Mouse (Mus musculus) bone marrow, adult 2 months (tissue): ENCODE measurements at regions not wholly inside any gene's neighbourhood (a gene's known extent, or its start where the extent isn't known, plus 50 kb on each side); places are given as distances from the start of the nearest gene placed in this dataset.
A peak's percentile ranks its signal among the peaks of the same experiment; 100 is the strongest.

ENCODE experiments used
- H3K27ac ChIP-seq: fragments of 200-500 bp; 2 replicates; pipeline ENCODE4 v1.5.1; 2012; ENCODE audit warnings: low read depth, mild to moderate bottlenecking, control low read depth, inconsistent platforms, low read length; ENCODE audit not compliant: control insufficient read depth, poor library complexity, insufficient read depth
- H3K4me1 ChIP-seq: fragments of 200-500 bp; 2 replicates; pipeline ENCODE4 v1.6.1; 2011; ENCODE audit warnings: low read length; ENCODE audit not compliant: control insufficient read depth, insufficient read depth
- H3K4me3 ChIP-seq: fragments of 200-500 bp; replicated peaks from 2 replicates; pipeline ENCODE3; 2011; ENCODE audit warnings: mild to moderate bottlenecking, low read depth, low read length, control low read depth; ENCODE audit not compliant: control insufficient read depth
- CTCF ChIP-seq: fragments of 200-500 bp; IDR thresholded peaks from 2 replicates; pipeline ENCODE4 v1.5.1; 2011; ENCODE audit warnings: low read length, control low read depth; ENCODE audit not compliant: control insufficient read depth, insufficient read depth
- POLR2A ChIP-seq: fragments of 200-500 bp; IDR thresholded peaks from 2 replicates; pipeline ENCODE4 v1.6.1; 2011; ENCODE audit warnings: low read depth, mild to moderate bottlenecking, control low read depth, low read length, borderline replicate concordance; ENCODE audit not compliant: control insufficient read depth
- WGBS: fragments of 180-500 bp; shearing (Covaris S2); methylation state at CpG from one replicate; pipeline ENCODE4 v1.1.7; 2018; 5-methylcytosine and 5-hydroxymethylcytosine counted together

DNA sequence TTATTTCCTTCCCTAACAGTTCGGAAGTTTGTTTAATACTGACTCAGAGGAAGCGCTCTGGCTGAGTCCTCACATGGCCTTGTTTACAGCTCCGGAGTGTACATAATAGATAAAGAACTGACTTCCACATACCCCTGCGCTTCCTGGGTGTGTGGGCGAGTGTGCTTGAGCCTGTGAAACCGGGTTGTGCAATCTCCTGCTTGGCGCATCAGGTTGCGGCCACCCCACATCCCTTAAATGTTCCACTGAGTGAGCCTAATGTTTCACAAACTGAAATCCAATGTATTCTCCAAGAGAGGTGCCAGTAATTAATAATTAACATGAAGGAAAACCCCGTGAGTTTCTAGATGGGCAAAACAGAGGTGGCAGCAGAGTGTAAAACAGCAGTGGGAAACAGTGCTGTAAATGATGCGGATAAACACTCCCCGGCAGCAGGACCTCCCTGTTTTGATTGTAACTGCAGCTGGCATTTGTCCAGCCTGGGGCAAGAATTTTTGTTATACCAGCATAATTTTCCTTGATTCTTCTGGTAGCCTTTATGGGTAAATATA lies 175.2 kb upstream of the Cdkn2b start:
- no peak overlapping the region for H3K4me3 ChIP-seq
- 4% methylated on average over 11 of the region's 11 CpGs for WGBS

DNA sequence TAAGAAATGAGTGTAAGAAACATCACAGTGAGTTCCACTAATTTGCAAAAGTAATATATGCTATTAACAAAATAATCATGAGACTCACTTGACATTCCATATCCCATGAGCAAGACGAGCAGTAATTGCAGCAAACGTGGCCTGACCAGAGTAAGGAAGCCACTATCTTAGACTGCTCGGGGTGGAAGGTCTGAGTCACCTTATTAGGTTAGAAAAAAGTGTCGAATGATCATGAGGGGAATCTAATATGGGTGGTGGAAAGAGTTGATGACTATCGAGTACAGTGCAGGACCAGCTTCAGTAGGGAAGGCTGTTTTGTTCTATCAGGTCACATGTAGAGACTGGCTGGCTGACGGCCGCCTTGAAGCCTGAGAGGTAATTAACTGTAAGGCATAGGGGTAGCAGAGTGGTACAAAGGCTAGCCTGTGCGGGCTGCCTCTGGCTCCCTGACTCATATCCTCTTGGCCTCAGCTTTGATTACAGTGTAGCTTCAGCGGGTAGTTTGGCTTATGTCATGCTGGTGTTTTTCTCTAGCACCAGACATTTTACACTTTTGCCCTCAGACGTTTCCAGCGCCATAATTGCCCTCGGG lies 167.9 kb upstream of the Cdkn2b start:
- 72% methylated on average over 12 of the region's 12 CpGs for WGBS
- no peak overlapping the region for H3K4me3 ChIP-seq
- TF ChIP-seq CTCF (no peak), POLR2A (no peak)
- H3K27ac ChIP-seq: no peak overlapping the region
- no peaks in the 10 kb centered on the region; the same call in 1 of the 2 replicates for H3K4me1 ChIP-seq

More for the DNA sequence above, 175.2 kb upstream of the Cdkn2b start:
- TF ChIP-seq POLR2A (no peak), CTCF (no peak)
- H3K27ac ChIP-seq: peak overlapping the region; percentile 45; the same call in 1 of the 2 replicates
- peaks cover 2% of the 10 kb centered on the region for H3K4me1 ChIP-seq

DNA sequence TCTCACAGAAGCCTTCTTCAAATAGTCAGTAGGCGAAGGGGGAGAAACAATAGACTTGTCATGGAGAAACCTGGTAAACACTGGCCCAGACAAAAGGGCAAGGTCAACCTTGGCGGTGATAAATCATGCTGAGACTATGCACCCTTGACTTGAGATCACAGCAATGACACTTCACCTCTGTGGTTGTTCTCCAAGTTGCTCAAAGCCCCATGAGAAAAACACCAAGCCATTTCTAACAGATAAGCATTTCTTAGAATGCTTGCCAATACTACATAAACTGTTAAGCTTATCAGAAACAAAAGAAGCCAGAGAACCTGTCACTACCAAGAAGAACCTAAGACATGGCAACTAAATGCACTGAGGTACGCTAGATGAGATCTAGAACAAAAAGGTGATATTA lies 165.0 kb upstream of the Cdkn2b start:
- no peak for TF ChIP-seq CTCF
- WGBS: 68% methylated on average over 3 of the region's 3 CpGs
- Histone ChIP-seq H3K4me1 (no peaks in the 10 kb centered on the region; the same call in 1 of the 2 replicates), H3K27ac (no peak overlapping the region), H3K4me3 (no peak overlapping the region)

DNA sequence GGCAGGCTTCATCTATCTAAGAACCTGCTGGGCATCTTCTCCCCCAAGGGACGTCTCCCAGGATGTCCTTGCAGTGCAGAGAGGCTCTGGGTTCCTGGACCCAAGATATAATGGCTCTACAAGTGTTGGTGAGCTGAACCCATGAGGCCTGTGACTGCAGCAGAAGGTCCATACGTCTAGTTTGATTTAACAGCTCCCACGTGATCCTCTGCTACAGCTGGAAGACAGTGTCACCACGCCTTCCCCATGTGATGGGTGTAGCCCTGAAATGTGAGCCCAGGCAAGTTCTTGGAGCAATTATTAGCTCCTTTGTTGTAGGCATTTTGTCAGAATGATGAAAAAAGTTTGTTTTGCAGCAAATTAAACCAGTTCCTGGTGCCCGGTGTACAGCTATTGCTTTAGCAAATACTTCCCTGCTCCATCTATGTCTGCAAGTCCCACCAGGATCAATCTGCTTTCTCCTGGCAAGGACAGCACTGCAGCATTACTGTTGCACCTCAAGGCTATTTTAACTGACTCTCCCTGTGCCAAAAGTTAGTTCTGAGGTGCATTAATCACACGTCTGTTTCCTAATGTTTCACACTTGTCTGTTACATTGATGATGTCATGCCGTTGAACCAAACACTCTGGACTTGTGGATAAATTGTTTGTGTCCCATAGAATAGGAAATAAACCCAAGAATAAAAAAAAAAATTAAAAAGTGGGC lies 164.2 kb upstream of the Cdkn2b start:
- H3K27ac ChIP-seq: no peak overlapping the region
- H3K4me1 ChIP-seq: no peaks in the 10 kb centered on the region; the same call in 1 of the 2 replicates
- WGBS: 73% methylated on average over 7 of the region's 7 CpGs
- no peak overlapping the region for H3K4me3 ChIP-seq
- TF ChIP-seq CTCF: no peak
- TF ChIP-seq POLR2A: no peak

DNA sequence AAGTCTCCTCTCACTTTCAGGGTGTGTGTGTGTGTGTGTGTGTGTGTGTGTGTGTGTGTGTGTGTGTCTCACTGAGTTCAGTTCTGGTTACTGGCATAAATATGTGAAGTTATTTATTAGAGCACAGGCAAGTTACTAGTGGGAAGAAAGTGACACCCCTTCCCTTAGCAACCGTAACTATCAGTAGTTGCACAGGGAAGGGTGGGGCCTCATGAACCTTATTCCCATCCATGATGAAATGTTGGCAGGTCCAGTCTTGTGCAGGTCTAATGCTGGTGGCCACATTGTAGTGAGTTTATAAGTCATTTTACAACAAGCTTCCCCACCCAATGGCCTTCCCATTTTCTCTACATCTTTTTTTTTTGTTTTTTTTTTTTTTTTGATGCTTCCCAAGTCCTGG lies 160.6 kb upstream of the Cdkn2b start:
- TF ChIP-seq POLR2A: no peak
- no peak for TF ChIP-seq CTCF
- Histone ChIP-seq H3K4me3 (no peak overlapping the region), H3K4me1 (no peaks in the 10 kb centered on the region; the same call in 1 of the 2 replicates), H3K27ac (no peak overlapping the region)
- WGBS: 78% methylated on average over 1 of the region's 1 CpGs

DNA sequence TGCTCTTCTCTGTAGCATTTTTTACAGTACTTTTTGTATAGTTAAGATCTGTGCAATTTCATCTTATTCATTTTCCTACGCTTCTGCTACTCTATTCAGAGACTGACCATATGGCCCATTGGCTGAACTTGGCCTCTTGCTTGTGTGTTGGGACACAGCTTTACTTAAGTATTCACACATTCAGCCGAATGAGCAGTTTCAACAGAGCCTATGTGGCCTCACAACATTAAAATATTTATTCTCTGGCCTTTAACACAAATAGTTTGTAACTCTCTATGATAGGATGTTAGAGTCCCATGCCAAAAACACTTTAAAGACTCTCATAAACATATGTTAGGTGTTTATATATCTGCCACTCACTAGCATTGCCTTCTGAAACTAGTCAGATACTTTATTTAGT lies 159.9 kb upstream of the Cdkn2b start:
- TF ChIP-seq CTCF (no peak), POLR2A (no peak)
- no peak overlapping the region for H3K4me3 ChIP-seq
- no peak overlapping the region for H3K27ac ChIP-seq
- WGBS: 86% methylated on average over 2 of the region's 2 CpGs
- H3K4me1 ChIP-seq: no peaks in the 10 kb centered on the region; the same call in 1 of the 2 replicates

DNA sequence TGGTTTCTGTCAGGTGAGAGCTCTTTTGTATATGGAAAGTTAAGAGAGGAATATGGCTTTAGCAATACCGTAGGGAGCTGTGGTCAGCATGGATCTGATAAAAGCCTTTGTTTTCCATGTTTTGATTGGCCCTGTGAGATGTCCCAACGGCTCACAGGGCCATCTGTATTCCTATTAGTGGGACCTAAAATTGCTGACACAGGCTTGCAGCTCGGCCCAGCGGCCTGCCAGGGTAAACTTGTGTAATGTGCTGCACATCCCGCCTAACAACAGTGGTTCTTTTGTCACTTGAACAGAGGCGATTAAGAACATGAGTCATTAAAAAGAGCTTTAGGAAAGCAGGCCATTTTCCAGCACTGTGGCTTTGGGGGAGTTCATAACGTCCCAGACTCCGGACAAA lies 159.0 kb upstream of the Cdkn2b start:
- Histone ChIP-seq H3K27ac (no peak overlapping the region), H3K4me1 (no peaks in the 10 kb centered on the region; the same call in 1 of the 2 replicates), H3K4me3 (no peak overlapping the region)
- no peak for TF ChIP-seq POLR2A
- no peak for TF ChIP-seq CTCF
- 78% methylated on average over 8 of the region's 8 CpGs for WGBS

DNA sequence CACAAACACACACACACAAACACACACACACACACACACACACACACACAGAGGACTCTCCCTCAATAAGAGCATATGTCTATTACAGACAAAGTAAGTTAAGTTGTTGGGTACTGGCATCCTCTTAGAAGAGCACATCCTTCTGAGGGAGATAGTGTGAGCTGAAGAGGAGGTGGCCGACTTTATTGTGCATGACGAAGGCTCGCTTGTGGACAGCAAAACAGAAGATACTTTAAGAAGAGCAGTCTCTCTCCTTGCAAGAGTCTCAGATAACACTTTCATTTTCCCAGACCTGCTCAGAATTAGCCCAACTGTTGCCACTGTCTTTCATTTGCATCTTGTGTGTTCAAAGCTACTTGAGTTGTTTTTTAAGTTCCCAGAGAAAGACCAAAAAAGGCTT lies 158.6 kb upstream of the Cdkn2b start:
- 85% methylated on average over 3 of the region's 3 CpGs for WGBS
- TF ChIP-seq POLR2A: no peak
- TF ChIP-seq CTCF: no peak
- H3K4me3 ChIP-seq: no peak overlapping the region
- no peaks in the 10 kb centered on the region; the same call in 1 of the 2 replicates for H3K4me1 ChIP-seq
- no peak overlapping the region for H3K27ac ChIP-seq
